Mouse (Mus musculus): ENCODE measurements around the gene Atat1. TPM values are rescaled to one million over a fixed set of nuclear protein-coding genes. Genes with fewer than 3 reads are reported as not detected.
A peak's percentile ranks its signal among the peaks of the same experiment; 100 is the strongest.

Atat1 gene
- polyA plus RNA-seq, 1 experiment from 2014 or later: 213 TPM

DNA sequence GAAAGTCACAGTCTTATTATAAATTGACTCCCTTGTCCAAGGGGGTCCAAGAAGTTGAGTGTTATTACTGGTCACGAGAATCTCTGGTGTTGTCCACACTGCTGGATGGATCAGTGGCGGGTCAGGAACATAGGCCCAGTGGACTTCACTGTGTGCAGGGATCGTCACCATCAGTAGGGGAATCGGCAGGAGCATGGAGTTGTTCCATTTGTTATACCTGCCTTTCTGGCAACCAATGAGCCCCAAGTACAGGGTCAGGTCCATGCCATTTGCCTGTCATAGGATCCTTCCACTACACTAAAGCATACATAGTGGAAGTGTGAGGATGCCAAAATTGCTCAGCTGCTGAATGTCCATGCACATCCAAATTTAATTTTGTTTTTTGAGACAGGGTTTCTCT lies 22.7 kb upstream of the Atat1 start:
- peaks cover 24% of the 10 kb centered on the region for H3K36me3 ChIP-seq (ENCODE audit: control insufficient read depth, insufficient read depth, low read length)
- H3K4me1 ChIP-seq (ENCODE audit: control insufficient read depth, insufficient read depth, low read length): no peaks in the 10 kb centered on the region
- no peaks in the 10 kb centered on the region for H3K9me3 ChIP-seq (ENCODE audit: control insufficient read depth, low read length)
- no peak overlapping the region for H3K27ac ChIP-seq (ENCODE audit: low read depth, low read length)
- H3K4me3 ChIP-seq (ENCODE audit: low read depth, low read length): no peak overlapping the region
- WGBS: 92% methylated on average over 4 of the region's 4 CpGs
- no peak overlapping the region for H3K9ac ChIP-seq (ENCODE audit: low read length)
- no peak for DNase-seq (ENCODE audit: low spot score)
- no peaks in the 10 kb centered on the region for H3K27me3 ChIP-seq (ENCODE audit: control insufficient read depth, insufficient read depth, low read length)
- H3K4me2 ChIP-seq (ENCODE audit: low read depth): no peak overlapping the region
- ATAC-seq (ENCODE audit: insufficient read depth, low FRiP score, low TSS enrichment): no peak

- DNase-seq (ENCODE audit: low spot score) (no peak), ATAC-seq (ENCODE audit: insufficient read depth, low FRiP score, low TSS enrichment) (no peak)
- H3K36me3 ChIP-seq (ENCODE audit: control insufficient read depth, insufficient read depth, low read length): peaks cover 30% of the 10 kb centered on the region
- no peaks in the 10 kb centered on the region for H3K4me1 ChIP-seq (ENCODE audit: control insufficient read depth, insufficient read depth, low read length)
- no peaks in the 10 kb centered on the region for H3K9me3 ChIP-seq (ENCODE audit: control insufficient read depth, low read length)
- H3K4me2 ChIP-seq (ENCODE audit: low read depth): no peak overlapping the region
- H3K27me3 ChIP-seq (ENCODE audit: control insufficient read depth, insufficient read depth, low read length): no peaks in the 10 kb centered on the region
- H3K9ac ChIP-seq (ENCODE audit: low read length): no peak overlapping the region
- no peak overlapping the region for H3K4me3 ChIP-seq (ENCODE audit: low read depth, low read length)
- WGBS: 96% methylated on average over 12 of the region's 12 CpGs
- no peak overlapping the region for H3K27ac ChIP-seq (ENCODE audit: low read depth, low read length)
These were observed 20.8 kb upstream of the Atat1 start for GRCm38 (mm10) chr17:35930627-35931026.

DNA sequence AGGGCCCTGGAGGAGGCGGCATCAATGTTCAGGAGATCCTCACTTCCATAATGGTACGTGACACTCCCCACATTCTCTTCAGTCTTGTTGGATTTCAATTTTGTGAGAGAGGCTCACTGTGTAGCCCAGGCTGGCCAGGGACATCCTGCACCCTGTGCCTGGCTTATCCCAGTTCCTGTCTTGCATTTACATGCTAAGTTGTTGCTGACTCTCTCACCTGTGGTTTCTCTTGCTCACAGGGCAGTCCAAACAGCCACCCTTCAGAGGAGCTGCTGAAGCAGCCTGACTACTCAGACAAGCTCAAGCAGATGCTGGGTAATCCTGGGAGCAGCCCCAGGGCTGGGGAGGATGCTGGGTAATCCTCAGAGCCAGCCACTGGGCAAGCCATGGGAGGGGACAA lies 19.7 kb upstream of the Atat1 start:
- Histone ChIP-seq H3K4me3 (ENCODE audit: low read depth, low read length) (no peak overlapping the region), H3K4me2 (ENCODE audit: low read depth) (no peak overlapping the region), H3K36me3 (ENCODE audit: control insufficient read depth, insufficient read depth, low read length) (peaks cover 32% of the 10 kb centered on the region), H3K9ac (ENCODE audit: low read length) (no peak overlapping the region), H3K27ac (ENCODE audit: low read depth, low read length) (no peak overlapping the region), H3K27me3 (ENCODE audit: control insufficient read depth, insufficient read depth, low read length) (no peaks in the 10 kb centered on the region), H3K9me3 (ENCODE audit: control insufficient read depth, low read length) (no peaks in the 10 kb centered on the region), H3K4me1 (ENCODE audit: control insufficient read depth, insufficient read depth, low read length) (no peaks in the 10 kb centered on the region)
- ATAC-seq (ENCODE audit: insufficient read depth, low FRiP score, low TSS enrichment): no peak
- DNase-seq (ENCODE audit: low spot score): no peak
- 91% methylated on average over 2 of the region's 2 CpGs for WGBS

GRCm38 (mm10) chr17:35927471-35927870 lies 17.6 kb upstream of the Atat1 start:
- Histone ChIP-seq H3K4me2 (ENCODE audit: low read depth) (no peak overlapping the region), H3K27ac (ENCODE audit: low read depth, low read length) (no peak overlapping the region), H3K9ac (ENCODE audit: low read length) (no peak overlapping the region), H3K4me3 (ENCODE audit: low read depth, low read length) (no peak overlapping the region), H3K9me3 (ENCODE audit: control insufficient read depth, low read length) (no peaks in the 10 kb centered on the region; the same call in 1 of the 2 replicates), H3K4me1 (ENCODE audit: control insufficient read depth, insufficient read depth, low read length) (no peaks in the 10 kb centered on the region), H3K36me3 (ENCODE audit: control insufficient read depth, insufficient read depth, low read length) (peaks cover 42% of the 10 kb centered on the region), H3K27me3 (ENCODE audit: control insufficient read depth, insufficient read depth, low read length) (no peaks in the 10 kb centered on the region)
- no peak for DNase-seq (ENCODE audit: low spot score)
- WGBS: 90% methylated on average over 1 of the region's 1 CpGs
- no peak for ATAC-seq (ENCODE audit: insufficient read depth, low FRiP score, low TSS enrichment)

- peaks cover 12% of the 10 kb centered on the region for H3K4me1 ChIP-seq (ENCODE audit: control insufficient read depth, insufficient read depth, low read length)
- no peaks in the 10 kb centered on the region for H3K27me3 ChIP-seq (ENCODE audit: control insufficient read depth, insufficient read depth, low read length)
- 92% methylated on average over 4 of the region's 4 CpGs for WGBS
- no peaks in the 10 kb centered on the region; the same call in 1 of the 2 replicates for H3K9me3 ChIP-seq (ENCODE audit: control insufficient read depth, low read length)
- H3K36me3 ChIP-seq (ENCODE audit: control insufficient read depth, insufficient read depth, low read length): peaks cover 24% of the 10 kb centered on the region
- no peak overlapping the region for H3K27ac ChIP-seq (ENCODE audit: low read depth, low read length)
- ATAC-seq (ENCODE audit: insufficient read depth, low FRiP score, low TSS enrichment) (no peak), DNase-seq (ENCODE audit: low spot score) (no peak)
- H3K4me3 ChIP-seq (ENCODE audit: low read depth, low read length): no peak overlapping the region
- no peak overlapping the region for H3K9ac ChIP-seq (ENCODE audit: low read length)
- no peak overlapping the region for H3K4me2 ChIP-seq (ENCODE audit: low read depth)
These were observed 13.4 kb upstream of the Atat1 start for GRCm38 (mm10) chr17:35923281-35923680.

DNA sequence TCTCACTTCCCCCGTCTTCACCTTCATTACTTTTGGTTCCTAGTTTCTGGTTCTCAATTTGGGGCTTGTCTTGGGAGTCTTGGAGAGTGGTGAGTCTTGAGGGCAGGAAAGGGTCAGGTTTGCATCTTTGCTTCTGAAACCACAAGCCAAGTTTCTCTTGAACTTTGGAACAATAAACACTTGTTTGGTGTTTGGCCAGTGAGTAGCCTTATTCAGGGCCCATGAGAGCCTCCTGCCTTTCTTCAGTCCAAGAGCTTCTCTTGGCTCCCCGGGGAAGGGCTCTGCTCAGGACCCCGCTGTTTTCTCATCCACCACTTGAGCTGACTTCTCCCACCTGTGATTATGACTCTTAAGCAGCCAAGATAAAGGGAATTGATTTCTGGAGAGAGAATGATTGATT lies 12.7 kb upstream of the Atat1 start:
- Histone ChIP-seq H3K4me3 (ENCODE audit: low read depth, low read length) (no peak overlapping the region), H3K36me3 (ENCODE audit: control insufficient read depth, insufficient read depth, low read length) (peaks cover 19% of the 10 kb centered on the region)
- 89% methylated on average over 3 of the region's 3 CpGs for WGBS

GRCm38 (mm10) chr17:35921710-35922109 lies 11.8 kb upstream of the Atat1 start:
- no peak overlapping the region for H3K4me2 ChIP-seq (ENCODE audit: low read depth)
- no peak overlapping the region for H3K9ac ChIP-seq (ENCODE audit: low read length)
- H3K36me3 ChIP-seq (ENCODE audit: control insufficient read depth, insufficient read depth, low read length): peaks cover 18% of the 10 kb centered on the region
- H3K4me3 ChIP-seq (ENCODE audit: low read depth, low read length): no peak overlapping the region
- ATAC-seq (ENCODE audit: insufficient read depth, low FRiP score, low TSS enrichment) (no peak), DNase-seq (ENCODE audit: low spot score) (no peak)
- H3K27me3 ChIP-seq (ENCODE audit: control insufficient read depth, insufficient read depth, low read length): no peaks in the 10 kb centered on the region
- H3K9me3 ChIP-seq (ENCODE audit: control insufficient read depth, low read length): no peaks in the 10 kb centered on the region; the same call in 1 of the 2 replicates
- no peak overlapping the region for H3K27ac ChIP-seq (ENCODE audit: low read depth, low read length)
- peaks cover 12% of the 10 kb centered on the region for H3K4me1 ChIP-seq (ENCODE audit: control insufficient read depth, insufficient read depth, low read length)
- WGBS: 92% methylated on average over 4 of the region's 4 CpGs

More for the DNA sequence above, 12.7 kb upstream of the Atat1 start:
- Histone ChIP-seq H3K4me1 (ENCODE audit: control insufficient read depth, insufficient read depth, low read length) (peaks cover 12% of the 10 kb centered on the region), H3K27me3 (ENCODE audit: control insufficient read depth, insufficient read depth, low read length) (no peaks in the 10 kb centered on the region), H3K9ac (ENCODE audit: low read length) (no peak overlapping the region), H3K4me2 (ENCODE audit: low read depth) (no peak overlapping the region), H3K9me3 (ENCODE audit: control insufficient read depth, low read length) (no peaks in the 10 kb centered on the region; the same call in 1 of the 2 replicates), H3K27ac (ENCODE audit: low read depth, low read length) (no peak overlapping the region)
- DNase-seq (ENCODE audit: low spot score) (no peak), ATAC-seq (ENCODE audit: insufficient read depth, low FRiP score, low TSS enrichment) (no peak)

GRCm38 (mm10) chr17:35920862-35921562 lies 11.1 kb upstream of the Atat1 start:
- 0 out of 2 replicates have a peak overlapping the region, but pooled peaks have one; percentile 17 for H3K27ac ChIP-seq (ENCODE audit: low read depth, low read length)
- H3K36me3 ChIP-seq (ENCODE audit: control insufficient read depth, insufficient read depth, low read length): peaks cover 14% of the 10 kb centered on the region
- WGBS: 82% methylated on average over 5 of the region's 5 CpGs
- ATAC-seq (ENCODE audit: insufficient read depth, low FRiP score, low TSS enrichment): no peak
- H3K4me1 ChIP-seq (ENCODE audit: control insufficient read depth, insufficient read depth, low read length): peaks cover 12% of the 10 kb centered on the region
- no peak overlapping the region for H3K4me3 ChIP-seq (ENCODE audit: low read depth, low read length)
- H3K4me2 ChIP-seq (ENCODE audit: low read depth): no peak overlapping the region; the same call in 1 of the 2 replicates
- no peak overlapping the region for H3K9ac ChIP-seq (ENCODE audit: low read length)
- peak; percentile 46 for DNase-seq (ENCODE audit: low spot score)
- no peaks in the 10 kb centered on the region for H3K27me3 ChIP-seq (ENCODE audit: control insufficient read depth, insufficient read depth, low read length)
- H3K9me3 ChIP-seq (ENCODE audit: control insufficient read depth, low read length): no peaks in the 10 kb centered on the region; the same call in 1 of the 2 replicates

GRCm38 (mm10) chr17:35920384-35920783 lies 10.5 kb upstream of the Atat1 start:
- DNase-seq (ENCODE audit: low spot score): no peak
- H3K27ac ChIP-seq (ENCODE audit: low read depth, low read length): peak overlapping the region; percentile 97
- 100% methylated on average over 1 of the region's 1 CpGs for WGBS
- H3K36me3 ChIP-seq (ENCODE audit: control insufficient read depth, insufficient read depth, low read length): peaks cover 14% of the 10 kb centered on the region
- H3K4me1 ChIP-seq (ENCODE audit: control insufficient read depth, insufficient read depth, low read length): peaks cover 12% of the 10 kb centered on the region
- ATAC-seq (ENCODE audit: insufficient read depth, low FRiP score, low TSS enrichment): no peak
- H3K9ac ChIP-seq (ENCODE audit: low read length): no peak overlapping the region; the same call in 1 of the 2 replicates
- no peaks in the 10 kb centered on the region; the same call in 1 of the 2 replicates for H3K9me3 ChIP-seq (ENCODE audit: control insufficient read depth, low read length)
- H3K4me3 ChIP-seq (ENCODE audit: low read depth, low read length): no peak overlapping the region
- H3K4me2 ChIP-seq (ENCODE audit: low read depth): no peak overlapping the region
- H3K27me3 ChIP-seq (ENCODE audit: control insufficient read depth, insufficient read depth, low read length): no peaks in the 10 kb centered on the region

All from neural tube, embryonic 11.5 days (tissue).